Mouse (Mus musculus) limb, embryonic 12.5 days (tissue): ENCODE results near the gene Sp110. TPM values are rescaled to one million over a fixed set of nuclear protein-coding genes. Genes with fewer than 3 reads are reported as not detected.
"Not testable (repeated sequence)": the region's sequence is repeated elsewhere in the genome, so short reads cannot be mapped to it uniquely, and the experiment has no call there.

Experiments used
- ATAC-seq: fragments of 200-750 bp; cut with Nextera tagmentation; 2 replicates; pipeline ENCODE4 v1.8.0; 2017; ENCODE audit warnings: low read depth, moderate TSS enrichment; ENCODE audit not compliant: insufficient number of reproducible peaks, insufficient read depth, low FRiP score, low TSS enrichment
- H3K27ac ChIP-seq: fragments of 300-500 bp; sonication (generic); 2 replicates; pipeline ENCODE4 v1.5.1; 2016; ENCODE audit warnings: mild to moderate bottlenecking, moderate library complexity
- H3K27me3 ChIP-seq: fragments of 300-500 bp; sonication (generic); 2 replicates; pipeline ENCODE4 v1.6.1; 2016; ENCODE audit warnings: mild to moderate bottlenecking, moderate library complexity
- H3K36me3 ChIP-seq: fragments of 300-500 bp; sonication (generic); 2 replicates; pipeline ENCODE4 v1.6.1; 2016; ENCODE audit warnings: mild to moderate bottlenecking, moderate library complexity
- H3K4me1 ChIP-seq: fragments of 300-500 bp; sonication (generic); replicated peaks from 2 replicates; pipeline ENCODE4 v1.6.1; 2016
- H3K4me2 ChIP-seq: fragments of 300-500 bp; sonication (generic); 2 replicates; pipeline ENCODE4 v1.6.1; 2016; ENCODE audit warnings: mild to moderate bottlenecking, moderate library complexity
- H3K4me3 ChIP-seq: fragments of 300-500 bp; sonication (generic); replicated peaks from 2 replicates; pipeline ENCODE4 v1.5.1; 2016; ENCODE audit warnings: mild to moderate bottlenecking
- H3K9ac ChIP-seq: fragments of 300-500 bp; sonication (generic); replicated peaks from 2 replicates; pipeline ENCODE4 v1.6.1; 2016; ENCODE audit warnings: mild to moderate bottlenecking, moderate library complexity
- H3K9me3 ChIP-seq: fragments of 300-500 bp; sonication (generic); 2 replicates; pipeline ENCODE4 v1.6.1; 2016; ENCODE audit warnings: mild to moderate bottlenecking, moderate library complexity
- whole genome bisulfite sequencing: fragments of 180-500 bp; shearing (Covaris S2); methylation state at CpG from one replicate; pipeline ENCODE4 v1.1.7; 2016; 5-methylcytosine and 5-hydroxymethylcytosine counted together
- polyA plus RNA-seq: library from polyadenylated mRNA; unstranded; fragments of >200 nt; fragmentation: Nextera tagmentation; extraction: Ambion mirVana; gene quantifications from 2 replicates; pipeline ENCODE4 v1.2.1, GENCODE M21; 2016

Sp110 gene
- polyA plus RNA-seq, 1 experiment from 2014 or later = 0.38 TPM

DNA sequence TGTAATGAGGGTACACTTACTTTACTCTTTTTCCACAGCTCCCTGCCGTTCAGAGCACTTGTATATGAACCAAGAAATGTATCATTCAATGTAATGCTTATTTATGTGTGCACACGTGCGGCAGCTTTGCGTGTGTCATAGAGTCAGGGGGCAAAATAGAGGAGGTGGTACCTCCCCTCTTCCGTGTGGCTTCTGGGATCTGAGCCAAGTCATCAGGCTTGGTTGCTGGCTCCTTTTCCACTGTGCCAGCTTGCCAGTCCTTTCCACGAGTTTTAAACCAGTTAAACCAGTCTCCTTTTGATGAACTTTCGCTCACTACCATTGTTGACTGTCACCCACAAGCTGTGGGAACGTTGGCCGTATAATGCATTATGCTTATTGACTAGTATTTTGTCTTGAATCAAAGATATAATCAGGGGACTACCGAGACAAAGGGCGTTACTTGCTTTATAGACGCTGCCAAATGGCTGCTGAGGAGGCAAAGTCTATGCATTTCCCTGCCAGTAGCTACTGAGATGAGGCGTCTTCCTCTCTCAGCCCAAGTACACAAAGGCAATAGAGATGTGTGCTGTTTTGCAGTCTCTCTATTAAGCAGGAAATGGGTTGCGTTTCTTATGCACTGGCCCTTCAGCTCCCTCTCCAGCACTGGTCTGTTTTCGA lies 70.0 kb downstream of the Sp110 start:
- ATAC-seq, H3K4me2 ChIP-seq, H3K9ac ChIP-seq, H3K9me3 ChIP-seq, H3K4me3 ChIP-seq, H3K27ac ChIP-seq, H3K4me1 ChIP-seq, H3K27me3 ChIP-seq, H3K36me3 ChIP-seq: not testable (repeated sequence)
- WGBS = 79% methylated on average over 13 of the region's 15 CpGs

Other genes starting within 250 kb of the Sp110 start
- not detected in 2 replicates for gene G530012D18Rik, start 23.1 kb downstream of the Sp110 start, polyA plus RNA-seq
- gene Sp140, start 1.6 kb upstream of the Sp110 start, polyA plus RNA-seq = 0.87 and 1.2 TPM in 2 replicates
- gene Sp100, start 51.2 kb upstream of the Sp110 start, polyA plus RNA-seq = 0.43 and 0.70 TPM in 2 replicates
- gene A630001G21Rik, start 179.8 kb upstream of the Sp110 start, polyA plus RNA-seq = 1.0 and 1.2 TPM in 2 replicates
- 42.5 and 46.3 TPM in 2 replicates for gene Cab39, start 194.6 kb upstream of the Sp110 start, polyA plus RNA-seq